Mouse (Mus musculus): Measurements from ENCODE around the gene Mettl21a. TPM values are rescaled to one million over a fixed set of nuclear protein-coding genes. Genes with fewer than 3 reads are reported as not detected.

Mettl21a gene
- polyA plus RNA-seq, 1 experiment from 2014 or later, result 17.9 TPM

DNA sequence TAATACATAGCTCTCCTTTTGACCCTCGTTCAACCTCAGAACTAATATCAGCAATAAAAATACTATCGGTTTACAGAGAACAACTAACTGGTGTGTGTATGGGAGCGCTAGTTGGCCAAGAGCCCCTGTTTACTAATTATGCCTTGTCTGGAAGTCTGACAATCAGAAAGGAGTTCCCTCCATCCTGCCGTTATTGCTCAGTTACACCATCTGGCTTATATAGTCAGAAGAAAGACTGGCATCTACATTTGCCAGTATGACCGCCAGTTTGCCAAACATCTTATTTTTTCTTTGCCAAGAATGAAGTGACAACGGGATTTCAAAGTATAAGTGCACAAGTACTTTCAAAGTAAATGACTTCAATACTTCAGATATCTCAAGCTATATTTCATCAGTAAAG lies 24.0 kb upstream of the Mettl21a start:
- Histone ChIP-seq H3K9me3 (ENCODE audit: control insufficient read depth, low read length) (no peaks in the 10 kb centered on the region), H3K4me2 (ENCODE audit: low read depth) (no peak overlapping the region), H3K27me3 (ENCODE audit: control insufficient read depth, insufficient read depth, low read length) (no peaks in the 10 kb centered on the region), H3K4me3 (ENCODE audit: low read depth, low read length) (no peak overlapping the region), H3K36me3 (ENCODE audit: control insufficient read depth, insufficient read depth, low read length) (no peaks in the 10 kb centered on the region), H3K4me1 (ENCODE audit: control insufficient read depth, insufficient read depth, low read length) (no peaks in the 10 kb centered on the region), H3K27ac (ENCODE audit: low read depth, low read length) (no peak overlapping the region), H3K9ac (ENCODE audit: low read length) (no peak overlapping the region)
- DNase-seq (ENCODE audit: low spot score) (no peak), ATAC-seq (ENCODE audit: insufficient read depth, low FRiP score, low TSS enrichment) (no peak)
- 91% methylated on average over 6 of the region's 6 CpGs for WGBS

DNA sequence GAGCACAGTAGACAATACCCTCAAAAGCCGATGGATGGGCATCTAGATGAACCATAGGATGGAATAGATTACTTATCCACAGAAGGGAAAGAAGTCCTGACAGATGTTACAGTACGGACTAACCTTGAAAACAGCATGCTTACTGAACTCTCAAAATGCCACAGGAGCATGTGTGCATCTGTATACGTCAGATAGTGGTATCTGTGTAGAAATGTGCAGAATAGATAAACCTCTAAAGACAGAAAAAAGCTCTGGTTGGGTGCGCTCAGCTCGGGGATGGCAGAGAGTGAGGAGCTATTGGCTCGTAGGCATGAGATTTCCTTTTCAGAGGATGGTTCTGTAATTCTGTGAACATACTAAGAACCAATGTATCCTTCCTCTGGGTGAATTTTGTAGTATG lies 22.2 kb upstream of the Mettl21a start:
- no peak for ATAC-seq (ENCODE audit: insufficient read depth, low FRiP score, low TSS enrichment)
- Histone ChIP-seq H3K9me3 (ENCODE audit: control insufficient read depth, low read length) (no peaks in the 10 kb centered on the region), H3K4me1 (ENCODE audit: control insufficient read depth, insufficient read depth, low read length) (no peaks in the 10 kb centered on the region), H3K36me3 (ENCODE audit: control insufficient read depth, insufficient read depth, low read length) (no peaks in the 10 kb centered on the region), H3K27ac (ENCODE audit: low read depth, low read length) (no peak overlapping the region), H3K4me3 (ENCODE audit: low read depth, low read length) (no peak overlapping the region), H3K4me2 (ENCODE audit: low read depth) (no peak overlapping the region), H3K9ac (ENCODE audit: low read length) (no peak overlapping the region), H3K27me3 (ENCODE audit: control insufficient read depth, insufficient read depth, low read length) (no peaks in the 10 kb centered on the region)
- 89% methylated on average over 6 of the region's 6 CpGs for WGBS
- no peak for DNase-seq (ENCODE audit: low spot score)

DNA sequence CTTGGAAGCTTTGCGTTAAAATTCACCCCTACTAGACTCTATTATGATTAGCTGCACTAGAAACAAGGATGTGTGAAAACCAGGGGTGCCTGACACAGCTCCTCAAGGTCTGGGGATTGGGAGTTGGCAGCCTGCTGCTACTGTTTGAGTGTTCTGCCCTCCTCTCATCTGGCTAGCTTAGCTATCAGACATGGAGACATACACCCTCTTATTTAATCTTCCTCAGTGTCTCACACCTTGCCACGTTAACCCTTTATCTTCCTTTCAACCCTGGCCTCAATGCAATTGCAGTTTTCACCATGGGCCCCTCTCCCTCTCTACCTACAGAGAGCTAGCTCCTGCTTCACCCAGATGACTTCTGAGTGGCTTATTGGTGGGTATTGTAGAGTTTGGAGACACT lies 18.6 kb upstream of the Mettl21a start:
- ATAC-seq (ENCODE audit: insufficient read depth, low FRiP score, low TSS enrichment) (no peak), DNase-seq (ENCODE audit: low spot score) (no peak)
- H3K9ac ChIP-seq (ENCODE audit: low read length), result no peak overlapping the region
- H3K36me3 ChIP-seq (ENCODE audit: control insufficient read depth, insufficient read depth, low read length), result no peaks in the 10 kb centered on the region
- no peaks in the 10 kb centered on the region for H3K27me3 ChIP-seq (ENCODE audit: control insufficient read depth, insufficient read depth, low read length)
- 57% methylated on average over 2 of the region's 2 CpGs for WGBS
- no peak overlapping the region for H3K4me2 ChIP-seq (ENCODE audit: low read depth)
- H3K9me3 ChIP-seq (ENCODE audit: control insufficient read depth, low read length), result no peaks in the 10 kb centered on the region
- no peak overlapping the region for H3K4me3 ChIP-seq (ENCODE audit: low read depth, low read length)
- H3K27ac ChIP-seq (ENCODE audit: low read depth, low read length), result no peak overlapping the region
- no peaks in the 10 kb centered on the region for H3K4me1 ChIP-seq (ENCODE audit: control insufficient read depth, insufficient read depth, low read length)

DNA sequence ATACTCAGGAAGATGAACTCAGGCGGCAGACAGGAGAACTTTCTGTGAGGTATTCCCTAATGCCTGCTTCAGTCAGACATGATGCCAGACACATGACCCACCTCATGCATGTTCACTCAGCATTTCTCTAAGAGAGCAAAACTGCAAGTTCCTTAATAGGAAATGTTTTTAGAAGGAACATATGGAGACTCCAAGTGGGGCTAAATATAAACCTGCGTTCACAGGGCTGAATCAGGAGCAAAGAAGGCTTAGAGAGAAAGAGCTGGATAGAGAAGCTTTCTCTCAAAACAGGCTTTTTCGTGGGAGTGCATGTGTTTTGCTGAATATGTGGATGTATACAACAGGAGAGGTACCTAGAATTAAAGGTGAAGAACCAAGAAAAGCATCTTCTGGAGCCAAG lies 16.2 kb upstream of the Mettl21a start:
- Histone ChIP-seq H3K27me3 (ENCODE audit: control insufficient read depth, insufficient read depth, low read length) (no peaks in the 10 kb centered on the region), H3K27ac (ENCODE audit: low read depth, low read length) (no peak overlapping the region), H3K4me1 (ENCODE audit: control insufficient read depth, insufficient read depth, low read length) (no peaks in the 10 kb centered on the region), H3K4me2 (ENCODE audit: low read depth) (no peak overlapping the region), H3K36me3 (ENCODE audit: control insufficient read depth, insufficient read depth, low read length) (no peaks in the 10 kb centered on the region), H3K9ac (ENCODE audit: low read length) (no peak overlapping the region), H3K9me3 (ENCODE audit: control insufficient read depth, low read length) (no peaks in the 10 kb centered on the region), H3K4me3 (ENCODE audit: low read depth, low read length) (no peak overlapping the region)
- 87% methylated on average over 3 of the region's 3 CpGs for WGBS
- ATAC-seq (ENCODE audit: insufficient read depth, low FRiP score, low TSS enrichment) (no peak), DNase-seq (ENCODE audit: low spot score) (no peak)

DNA sequence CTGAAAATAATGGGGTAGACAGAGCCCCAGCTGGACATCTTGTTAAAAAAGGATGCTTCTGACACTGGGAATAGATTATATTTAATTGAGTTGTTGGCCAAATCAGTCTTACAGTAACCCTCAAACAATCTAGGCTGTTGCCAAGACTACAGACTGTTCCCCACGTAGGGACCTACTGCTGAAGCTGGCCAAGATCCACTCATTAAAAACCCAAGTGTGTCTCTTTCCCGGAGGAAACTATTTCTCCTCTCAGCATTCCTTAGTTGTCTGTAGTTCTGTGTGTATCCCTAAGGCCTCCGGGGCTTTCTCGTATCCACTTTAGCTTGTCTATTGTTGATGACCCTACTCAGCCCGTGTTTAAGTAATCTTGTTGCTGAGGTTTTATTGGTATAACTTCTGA lies 14.5 kb upstream of the Mettl21a start:
- DNase-seq (ENCODE audit: low spot score) (no peak), ATAC-seq (ENCODE audit: insufficient read depth, low FRiP score, low TSS enrichment) (no peak)
- Histone ChIP-seq H3K4me2 (ENCODE audit: low read depth) (no peak overlapping the region), H3K9me3 (ENCODE audit: control insufficient read depth, low read length) (no peaks in the 10 kb centered on the region), H3K27me3 (ENCODE audit: control insufficient read depth, insufficient read depth, low read length) (no peaks in the 10 kb centered on the region), H3K9ac (ENCODE audit: low read length) (no peak overlapping the region), H3K27ac (ENCODE audit: low read depth, low read length) (no peak overlapping the region), H3K4me1 (ENCODE audit: control insufficient read depth, insufficient read depth, low read length) (no peaks in the 10 kb centered on the region), H3K4me3 (ENCODE audit: low read depth, low read length) (no peak overlapping the region), H3K36me3 (ENCODE audit: control insufficient read depth, insufficient read depth, low read length) (no peaks in the 10 kb centered on the region)
- 87% methylated on average over 5 of the region's 5 CpGs for WGBS

DNA sequence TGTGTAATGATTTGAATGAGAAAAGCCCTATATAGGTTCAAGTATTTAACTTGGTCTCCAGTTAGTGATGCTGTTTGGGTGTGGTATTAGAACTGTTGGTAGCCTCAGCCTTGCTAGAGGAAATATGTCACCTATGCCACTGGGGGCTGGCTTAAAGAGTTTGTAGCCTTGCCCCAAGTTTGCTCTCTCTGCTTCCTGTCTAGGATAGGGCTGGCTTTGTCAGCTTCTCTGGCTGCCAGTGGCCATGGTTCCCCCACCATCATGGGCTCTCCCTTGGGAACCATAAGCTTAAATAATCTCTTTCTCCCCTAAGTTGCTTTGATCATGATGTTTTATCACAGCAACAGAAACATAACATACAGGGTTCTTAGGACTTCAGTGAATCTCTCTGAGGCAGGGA lies 8.2 kb upstream of the Mettl21a start:
- Histone ChIP-seq H3K27ac (ENCODE audit: low read depth, low read length) (no peak overlapping the region), H3K9ac (ENCODE audit: low read length) (no peak overlapping the region), H3K36me3 (ENCODE audit: control insufficient read depth, insufficient read depth, low read length) (no peaks in the 10 kb centered on the region), H3K4me1 (ENCODE audit: control insufficient read depth, insufficient read depth, low read length) (peaks cover 5% of the 10 kb centered on the region), H3K27me3 (ENCODE audit: control insufficient read depth, insufficient read depth, low read length) (no peaks in the 10 kb centered on the region), H3K4me3 (ENCODE audit: low read depth, low read length) (no peak overlapping the region), H3K4me2 (ENCODE audit: low read depth) (no peak overlapping the region), H3K9me3 (ENCODE audit: control insufficient read depth, low read length) (no peaks in the 10 kb centered on the region)
- ATAC-seq (ENCODE audit: insufficient read depth, low FRiP score, low TSS enrichment) (no peak), DNase-seq (ENCODE audit: low spot score) (no peak)

DNA sequence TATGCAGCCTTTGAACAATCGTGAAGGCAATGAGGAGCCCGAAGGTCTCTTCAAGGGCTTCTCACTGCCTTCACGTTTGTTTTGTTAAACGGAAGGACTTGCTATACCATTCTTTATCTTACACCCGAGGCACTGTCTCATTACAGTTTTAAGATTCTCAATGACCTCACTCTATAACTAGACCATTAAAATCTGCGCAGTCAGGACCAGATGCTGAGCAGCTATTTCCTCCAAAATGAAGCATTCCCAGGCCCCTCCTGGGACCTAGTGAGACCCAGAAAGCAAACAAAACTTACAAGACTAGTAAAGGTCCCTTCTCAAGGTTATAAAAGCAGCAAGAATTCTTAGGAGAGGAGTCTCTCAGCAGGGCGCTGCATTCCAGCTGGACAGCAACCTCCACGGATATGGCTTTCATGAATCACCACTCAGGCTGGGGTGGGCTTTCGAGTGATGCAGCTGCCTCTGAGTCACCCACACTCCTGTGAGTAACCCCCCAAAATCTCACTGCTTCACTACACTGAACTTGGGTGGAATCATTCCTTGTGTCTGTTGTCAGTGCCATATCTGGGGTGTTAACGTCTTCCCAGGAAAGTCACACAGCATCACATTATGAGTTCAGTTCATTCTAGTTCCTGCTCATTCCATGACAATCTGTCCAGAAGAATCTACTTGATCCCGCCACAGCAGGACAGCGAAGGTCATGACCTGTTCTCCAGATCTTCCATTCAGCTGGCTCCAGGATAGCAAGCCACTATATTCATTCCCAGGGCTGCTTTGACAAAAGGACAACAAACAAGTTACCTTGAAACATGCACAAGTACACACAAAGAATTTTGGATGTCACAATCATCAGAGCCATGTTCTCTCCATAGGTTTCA lies 6.8 kb upstream of the Mettl21a start:
- DNase-seq (ENCODE audit: low spot score), result no peak
- no peak overlapping the region for H3K9ac ChIP-seq (ENCODE audit: low read length)
- H3K27ac ChIP-seq (ENCODE audit: low read depth, low read length), result no peak overlapping the region
- ATAC-seq (ENCODE audit: insufficient read depth, low FRiP score, low TSS enrichment), result no peak
- H3K27me3 ChIP-seq (ENCODE audit: control insufficient read depth, insufficient read depth, low read length), result no peaks in the 10 kb centered on the region
- H3K4me3 ChIP-seq (ENCODE audit: low read depth, low read length), result no peak overlapping the region
- H3K9me3 ChIP-seq (ENCODE audit: control insufficient read depth, low read length), result no peaks in the 10 kb centered on the region
- H3K36me3 ChIP-seq (ENCODE audit: control insufficient read depth, insufficient read depth, low read length), result no peaks in the 10 kb centered on the region
- H3K4me1 ChIP-seq (ENCODE audit: control insufficient read depth, insufficient read depth, low read length), result peaks cover 5% of the 10 kb centered on the region
- H3K4me2 ChIP-seq (ENCODE audit: low read depth), result no peak overlapping the region
- 56% methylated on average over 12 of the region's 12 CpGs for WGBS

DNA sequence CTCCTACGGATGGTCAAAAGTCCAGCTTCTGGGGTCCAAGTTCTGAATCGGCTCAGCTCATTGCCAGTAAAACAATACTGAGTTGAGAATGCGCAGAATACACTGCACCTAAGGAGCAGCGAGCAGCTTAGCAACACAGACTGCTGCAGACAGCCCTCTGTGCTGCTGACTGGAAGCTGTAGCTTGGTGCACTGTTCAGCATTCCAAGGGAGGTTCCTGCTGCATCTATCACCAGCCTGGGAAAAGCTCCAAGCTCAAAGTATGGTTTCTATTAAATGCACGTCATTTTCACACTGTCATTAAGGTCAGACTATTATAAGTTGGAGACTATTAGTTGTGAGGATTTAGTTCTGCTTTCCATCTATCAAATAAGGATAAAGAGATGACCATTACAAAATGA lies 4.1 kb upstream of the Mettl21a start:
- peaks cover 13% of the 10 kb centered on the region for H3K4me1 ChIP-seq (ENCODE audit: control insufficient read depth, insufficient read depth, low read length)
- H3K9me3 ChIP-seq (ENCODE audit: control insufficient read depth, low read length), result no peaks in the 10 kb centered on the region
- WGBS, result 90% methylated on average over 5 of the region's 5 CpGs
- no peak overlapping the region for H3K9ac ChIP-seq (ENCODE audit: low read length)
- no peak for ATAC-seq (ENCODE audit: insufficient read depth, low FRiP score, low TSS enrichment)
- no peaks in the 10 kb centered on the region for H3K36me3 ChIP-seq (ENCODE audit: control insufficient read depth, insufficient read depth, low read length)
- DNase-seq (ENCODE audit: low spot score), result no peak
- H3K4me2 ChIP-seq (ENCODE audit: low read depth), result no peak overlapping the region
- H3K27me3 ChIP-seq (ENCODE audit: control insufficient read depth, insufficient read depth, low read length), result no peaks in the 10 kb centered on the region
- no peak overlapping the region for H3K4me3 ChIP-seq (ENCODE audit: low read depth, low read length)
- H3K27ac ChIP-seq (ENCODE audit: low read depth, low read length), result no peak overlapping the region

DNA sequence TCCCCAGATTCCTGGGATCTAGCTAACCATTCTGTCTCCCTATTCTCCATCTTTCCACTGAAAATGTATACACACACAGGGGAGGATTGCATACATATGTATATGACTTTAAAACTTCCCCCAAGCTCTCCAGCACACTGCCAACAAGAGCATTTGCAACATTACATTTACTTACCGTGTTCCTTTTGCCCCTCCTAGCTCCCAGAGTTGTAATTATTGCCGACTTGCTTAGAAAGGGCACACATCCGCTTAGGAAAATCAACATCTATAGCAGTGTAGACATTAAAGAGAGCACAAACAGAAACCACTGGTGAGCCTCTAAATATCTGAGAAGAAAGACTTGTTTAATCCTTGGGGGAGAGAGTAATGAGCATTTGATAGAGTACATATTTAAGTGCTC lies 1.2 kb upstream of the Mettl21a start:
- Histone ChIP-seq H3K4me3 (ENCODE audit: low read depth, low read length) (peak overlapping the region; percentile 68), H3K36me3 (ENCODE audit: control insufficient read depth, insufficient read depth, low read length) (no peaks in the 10 kb centered on the region), H3K9ac (ENCODE audit: low read length) (0 out of 2 replicates have a peak overlapping the region, but pooled peaks have one; percentile 18), H3K4me1 (ENCODE audit: control insufficient read depth, insufficient read depth, low read length) (peaks cover 9% of the 10 kb centered on the region; the same call in 1 of the 2 replicates), H3K9me3 (ENCODE audit: control insufficient read depth, low read length) (no peaks in the 10 kb centered on the region), H3K27me3 (ENCODE audit: control insufficient read depth, insufficient read depth, low read length) (no peaks in the 10 kb centered on the region), H3K4me2 (ENCODE audit: low read depth) (peak overlapping the region; percentile 86; the same call in 1 of the 2 replicates), H3K27ac (ENCODE audit: low read depth, low read length) (no peak overlapping the region)
- 77% methylated on average over 3 of the region's 3 CpGs for WGBS
- DNase-seq (ENCODE audit: low spot score) (no peak), ATAC-seq (ENCODE audit: insufficient read depth, low FRiP score, low TSS enrichment) (no peak)

Measured in neural tube, embryonic 11.5 days (tissue).